Mouse (Mus musculus): ENCODE results near the gene Naa38. TPM values are rescaled to one million over a fixed set of nuclear protein-coding genes. Genes with fewer than 3 reads are reported as not detected.

The Naa38 gene
- polyA plus RNA-seq, 1 experiment: 24.2 TPM

DNA sequence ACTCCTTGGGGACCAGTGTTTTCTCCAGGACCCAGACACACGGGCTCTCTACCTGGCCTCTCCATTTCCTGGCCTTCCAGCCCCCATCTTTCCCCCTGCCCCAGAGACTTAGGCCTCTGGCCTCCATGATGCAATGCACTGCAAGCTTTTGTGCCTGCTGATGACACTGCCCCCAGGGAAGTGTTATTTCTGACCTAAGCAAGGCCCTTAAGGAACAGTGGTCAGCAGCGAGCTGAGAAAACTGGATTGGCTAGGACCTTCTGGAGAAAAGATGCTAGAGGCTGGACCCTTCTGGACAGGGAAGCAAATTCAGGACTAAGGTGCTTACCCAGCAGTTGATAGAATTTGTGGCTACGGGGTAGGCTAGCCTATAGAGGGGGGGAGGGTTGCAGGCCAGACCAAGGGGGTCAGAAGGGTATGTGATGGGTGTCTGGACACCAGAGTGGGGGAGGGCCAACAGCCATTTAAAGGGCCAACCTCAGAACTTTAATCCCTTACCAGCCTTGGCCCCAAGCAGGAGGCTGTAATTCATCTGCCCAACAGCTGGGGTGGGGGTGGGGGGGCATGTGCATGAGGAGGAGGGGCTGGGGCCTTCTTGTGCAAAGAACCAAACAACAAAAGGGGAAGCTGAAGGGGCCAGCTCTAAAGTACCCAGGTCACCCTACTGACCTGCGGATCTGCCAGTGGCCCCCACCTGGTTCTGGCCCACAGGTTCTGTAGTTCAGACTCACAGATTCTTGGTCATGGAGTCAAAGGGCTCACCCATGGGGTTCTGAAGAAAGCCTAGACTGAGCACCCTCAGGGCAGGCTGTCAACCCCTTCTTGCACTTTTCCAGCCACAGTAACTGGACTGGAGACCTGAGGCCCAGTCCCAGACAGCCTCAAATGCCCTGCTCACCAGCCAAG lies 19.4 kb downstream of the Naa38 start:
- no peaks in the 10 kb centered on the region; the same call in 1 of the 2 replicates for H3K36me3 ChIP-seq (ENCODE audit: control insufficient read depth)
- H3K4me1 ChIP-seq (ENCODE audit: control insufficient read depth): peaks cover 84% of the 10 kb centered on the region
- H3K27me3 ChIP-seq (ENCODE audit: control insufficient read depth): peaks cover 40% of the 10 kb centered on the region
- peak overlapping the region; percentile 3 for H3K4me3 ChIP-seq (replicated peaks)
- H3K9me3 ChIP-seq (ENCODE audit: control insufficient read depth, low read length): no peaks in the 10 kb centered on the region
- TF ChIP-seq GATA1 (IDR thresholded peaks at IDR 0.05; ENCODE audit: low read length): no peak
- TF ChIP-seq TAL1 (IDR thresholded peaks at IDR 0.05; ENCODE audit: low read length): no peak

GRCm38 (mm10) chr11:69415327-69415667 lies 20.0 kb downstream of the Naa38 start:
- TF ChIP-seq GATA1 (IDR thresholded peaks at IDR 0.05; ENCODE audit: low read length) (no peak), TAL1 (IDR thresholded peaks at IDR 0.05; ENCODE audit: low read length) (no peak)
- Histone ChIP-seq H3K4me1 (ENCODE audit: control insufficient read depth) (peaks cover 84% of the 10 kb centered on the region), H3K36me3 (ENCODE audit: control insufficient read depth) (no peaks in the 10 kb centered on the region; the same call in 1 of the 2 replicates), H3K9me3 (ENCODE audit: control insufficient read depth, low read length) (no peaks in the 10 kb centered on the region), H3K4me3 (replicated peaks) (peak overlapping the region; percentile 55), H3K27me3 (ENCODE audit: control insufficient read depth) (peaks cover 45% of the 10 kb centered on the region)

GRCm38 (mm10) chr11:69415668-69416451 lies 20.6 kb downstream of the Naa38 start:
- Histone ChIP-seq H3K9me3 (ENCODE audit: control insufficient read depth, low read length) (no peaks in the 10 kb centered on the region), H3K4me3 (replicated peaks) (peak overlapping the region; percentile 55), H3K36me3 (ENCODE audit: control insufficient read depth) (no peaks in the 10 kb centered on the region; the same call in 1 of the 2 replicates), H3K4me1 (ENCODE audit: control insufficient read depth) (peaks cover 84% of the 10 kb centered on the region), H3K27me3 (ENCODE audit: control insufficient read depth) (peaks cover 51% of the 10 kb centered on the region)
- no peak for TF ChIP-seq GATA1 (IDR thresholded peaks at IDR 0.05; ENCODE audit: low read length)
- no peak for TF ChIP-seq TAL1 (IDR thresholded peaks at IDR 0.05; ENCODE audit: low read length)

- H3K9me3 ChIP-seq (ENCODE audit: control insufficient read depth, low read length): no peaks in the 10 kb centered on the region
- peaks cover 84% of the 10 kb centered on the region for H3K4me1 ChIP-seq (ENCODE audit: control insufficient read depth)
- peak overlapping the region; percentile 24 for H3K4me3 ChIP-seq (replicated peaks)
- no peak for TF ChIP-seq GATA1 (IDR thresholded peaks at IDR 0.05; ENCODE audit: low read length)
- TF ChIP-seq TAL1 (IDR thresholded peaks at IDR 0.05; ENCODE audit: low read length): no peak
- no peaks in the 10 kb centered on the region; the same call in 1 of the 2 replicates for H3K36me3 ChIP-seq (ENCODE audit: control insufficient read depth)
- H3K27me3 ChIP-seq (ENCODE audit: control insufficient read depth): peaks cover 57% of the 10 kb centered on the region
Observed at GRCm38 (mm10) chr11:69416509-69416908, 21.2 kb downstream of the Naa38 start.

- Histone ChIP-seq H3K36me3 (ENCODE audit: control insufficient read depth) (no peaks in the 10 kb centered on the region; the same call in 1 of the 2 replicates), H3K27me3 (ENCODE audit: control insufficient read depth) (peaks cover 62% of the 10 kb centered on the region), H3K4me3 (replicated peaks) (peak overlapping the region; percentile 7), H3K9me3 (ENCODE audit: control insufficient read depth, low read length) (no peaks in the 10 kb centered on the region), H3K4me1 (ENCODE audit: control insufficient read depth) (peaks cover 81% of the 10 kb centered on the region)
- no peak for TF ChIP-seq TAL1 (IDR thresholded peaks at IDR 0.05; ENCODE audit: low read length)
- no peak for TF ChIP-seq GATA1 (IDR thresholded peaks at IDR 0.05; ENCODE audit: low read length)
Observed at GRCm38 (mm10) chr11:69416921-69417448, 21.7 kb downstream of the Naa38 start.

- no peaks in the 10 kb centered on the region; the same call in 1 of the 2 replicates for H3K36me3 ChIP-seq (ENCODE audit: control insufficient read depth)
- peaks cover 75% of the 10 kb centered on the region for H3K4me1 ChIP-seq (ENCODE audit: control insufficient read depth)
- no peaks in the 10 kb centered on the region for H3K9me3 ChIP-seq (ENCODE audit: control insufficient read depth, low read length)
- H3K27me3 ChIP-seq (ENCODE audit: control insufficient read depth): peaks cover 69% of the 10 kb centered on the region
- TF ChIP-seq GATA1 (IDR thresholded peaks at IDR 0.05; ENCODE audit: low read length): no peak
- TF ChIP-seq TAL1 (IDR thresholded peaks at IDR 0.05; ENCODE audit: low read length): no peak
- peak overlapping the region; percentile 59 for H3K4me3 ChIP-seq (replicated peaks)
Observed at GRCm38 (mm10) chr11:69417449-69418384, 22.4 kb downstream of the Naa38 start.

- Histone ChIP-seq H3K9me3 (ENCODE audit: control insufficient read depth, low read length) (no peaks in the 10 kb centered on the region), H3K27me3 (ENCODE audit: control insufficient read depth) (peaks cover 72% of the 10 kb centered on the region), H3K4me1 (ENCODE audit: control insufficient read depth) (peaks cover 65% of the 10 kb centered on the region)
Observed at GRCm38 (mm10) chr11:69418481-69419442, 23.5 kb downstream of the Naa38 start.

More at GRCm38 (mm10) chr11:69418481-69419442, 23.5 kb downstream of the Naa38 start:
- Histone ChIP-seq H3K36me3 (ENCODE audit: control insufficient read depth) (no peaks in the 10 kb centered on the region), H3K4me3 (replicated peaks) (peak overlapping the region; percentile 59)
- TF ChIP-seq TAL1 (IDR thresholded peaks at IDR 0.05; ENCODE audit: low read length): no peak
- TF ChIP-seq GATA1 (IDR thresholded peaks at IDR 0.05; ENCODE audit: low read length): no peak
